Mouse (Mus musculus) thymus, postnatal 10 days (tissue): ENCODE data around the gene Ntan1.
"Not testable (repeated sequence)": the region's sequence is repeated elsewhere in the genome, so short reads cannot be mapped to it uniquely, and the experiment has no call there.

Experiments
- DNase-seq, 2 experiments: peaks; one replicate each; pipeline ENCODE4 v3.0.0; 2021; ENCODE audit warnings: low spot score in 2 of 2

The Ntan1 gene

GRCm38 (mm10) chr16:13818560-13819393 lies at the start of gene Ntan1:
TSS of gene Ntan1 (plus strand) at chr16:13818845.
- DNase-seq: peak; percentile 87 to 89

GRCm38 (mm10) chr16:13771603-13772002 lies 47.0 kb upstream of the Ntan1 start:
- not testable (repeated sequence) for DNase-seq

GRCm38 (mm10) chr16:13772051-13772450 lies 46.6 kb upstream of the Ntan1 start:
- not testable (repeated sequence) for DNase-seq

GRCm38 (mm10) chr16:13774011-13774410 lies 44.6 kb upstream of the Ntan1 start:
- not testable (repeated sequence) for DNase-seq

GRCm38 (mm10) chr16:13774651-13775050 lies 44.0 kb upstream of the Ntan1 start:
- not testable (repeated sequence) for DNase-seq

GRCm38 (mm10) chr16:13780353-13781036 lies 38.1 kb upstream of the Ntan1 start, which contains the start of gene Rrn3:
TSS of gene Rrn3 (plus strand) at chr16:13780708.
- peak; percentile 77 to 82 for DNase-seq

GRCm38 (mm10) chr16:13781216-13781615 lies 37.4 kb upstream of the Ntan1 start:
- no peak for DNase-seq

- no peak for DNase-seq
These were observed 32.7 kb upstream of the Ntan1 start for GRCm38 (mm10) chr16:13785932-13786331.

- not testable (repeated sequence) for DNase-seq
These were observed 25.2 kb upstream of the Ntan1 start for GRCm38 (mm10) chr16:13793441-13793840.

GRCm38 (mm10) chr16:13796746-13797175 lies 21.9 kb upstream of the Ntan1 start:
- no peak for DNase-seq

GRCm38 (mm10) chr16:13801231-13801630 lies 17.4 kb upstream of the Ntan1 start:
- DNase-seq: no peak

GRCm38 (mm10) chr16:13804666-13805065 lies 14.0 kb upstream of the Ntan1 start:
- no peak for DNase-seq

GRCm38 (mm10) chr16:13807616-13808015 lies 11.0 kb upstream of the Ntan1 start:
- DNase-seq: no peak

- no peak for DNase-seq
These were observed 10.2 kb upstream of the Ntan1 start for GRCm38 (mm10) chr16:13808410-13808809.

GRCm38 (mm10) chr16:13812152-13812551 lies 6.5 kb upstream of the Ntan1 start:
- no peak for DNase-seq

- no peak for DNase-seq
These were observed 5.4 kb upstream of the Ntan1 start for GRCm38 (mm10) chr16:13813200-13813599.

- no peak for DNase-seq
These were observed 724 bp downstream of the Ntan1 start for GRCm38 (mm10) chr16:13819394-13819743.

- DNase-seq: peak in 1 of 2 experiments; percentile 4
These were observed 1.3 kb downstream of the Ntan1 start for GRCm38 (mm10) chr16:13819806-13820500.

GRCm38 (mm10) chr16:13820771-13821170 lies 2.1 kb downstream of the Ntan1 start:
- DNase-seq: no peak

- no peak for DNase-seq
These were observed 7.3 kb downstream of the Ntan1 start for GRCm38 (mm10) chr16:13825781-13826490.

GRCm38 (mm10) chr16:13826511-13826910 lies 7.9 kb downstream of the Ntan1 start:
- DNase-seq: no peak

GRCm38 (mm10) chr16:13830444-13830843 lies 11.8 kb downstream of the Ntan1 start:
- DNase-seq: no peak
